Mouse (Mus musculus): ENCODE data around the gene 2810408A11Rik.

- TF ChIP-seq EP300 (IDR thresholded peaks at IDR 0.05; ENCODE audit: low read depth) = 0 out of 2 replicates have a peak, but pooled peaks have one; percentile 61
- peak; percentile 53 for TF ChIP-seq CTCF (IDR thresholded peaks at IDR 0.05; ENCODE audit: low read depth)
These were observed 20.6 kb upstream of the 2810408A11Rik start, which contains the start of gene Eif5a for GRCm38 (mm10) chr11:69921114-69922011.
